ENCODE assay signal across 16 mouse cellular contexts in the genomic region with DNA sequence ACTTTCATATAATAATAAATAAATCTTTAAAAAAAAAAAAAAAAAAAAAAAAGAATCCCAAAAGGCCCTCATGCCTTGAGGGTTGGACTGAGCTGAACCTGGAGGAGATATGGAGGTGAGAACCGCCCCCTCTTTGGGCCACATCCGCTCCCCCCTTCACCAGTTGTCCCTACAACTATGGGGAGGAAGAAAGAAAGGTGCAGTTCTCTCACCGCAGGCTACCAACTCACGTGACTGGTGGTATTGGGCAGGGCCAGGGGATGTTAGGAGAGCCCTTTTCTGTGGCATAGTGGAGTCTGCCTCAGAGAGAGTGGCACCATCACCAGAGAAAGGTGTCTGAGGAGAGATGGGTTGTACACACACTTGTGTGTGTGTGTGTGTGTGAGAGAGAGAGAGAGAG. TPM values are rescaled to one million over a fixed set of nuclear protein-coding genes. Genes with fewer than 3 reads are reported as not detected.
DNase-seq lines count a peak whose midpoint lies in the region; ATAC-seq and TF ChIP-seq lines count a peak whose summit lies in the region.
"Had no signal": no experiment of that assay in that cellular context is flagged by ENCODE, and none has a peak within 500 bp of the region (broad histone marks: within the 10 kb centered on the region; RNA-seq: fewer than 3 reads in every experiment).

No protein-coding gene starts in this region.

- 5% methylated on average over 4 of the region's 4 CpGs for WGBS in thymus, adult 2 months
- 56% methylated on average over 4 of the region's 4 CpGs for WGBS in kidney, adult 2 months

- H3K36me3 ChIP-seq in MEL (ENCODE audit: control insufficient read depth in 1 of 2, insufficient read depth in 2 of 2, low read length in 2 of 2) = no peaks in the 10 kb centered on the region; a peak in 1 of 4 replicates
- no peaks in the 10 kb centered on the region for H3K36me3 ChIP-seq in thymus, adult 2 months (ENCODE audit: control insufficient read depth, insufficient read depth, low read length)
- H3K36me3 ChIP-seq in kidney, adult 2 months (ENCODE audit: control insufficient read depth, insufficient read depth, low read length) = no peaks in the 10 kb centered on the region
- H3K36me3 ChIP-seq: intestine, embryonic 15.5 days; limb, embryonic 15.5 days; neural tube, embryonic 15.5 days had no signal

- H3K27me3 ChIP-seq in MEL (ENCODE audit: control insufficient read depth in 1 of 2, insufficient read depth in 2 of 2, low read length in 2 of 2) = no peaks in the 10 kb centered on the region
- H3K27me3 ChIP-seq in thymus, adult 2 months (ENCODE audit: control insufficient read depth, insufficient read depth, low read length) = no peaks in the 10 kb centered on the region
- no peaks in the 10 kb centered on the region for H3K27me3 ChIP-seq in kidney, adult 2 months (replicated peaks; ENCODE audit: control insufficient read depth, insufficient read depth, low read length)

- TF ChIP-seq EP300 in MEL (IDR thresholded peaks at IDR 0.05; ENCODE audit: low read depth in 1 of 2, low read length in 2 of 2) = no peak

- H3K9ac ChIP-seq in MEL (ENCODE audit: control insufficient read depth, low read depth, low read length, poor library complexity, severe bottlenecking) = no peak overlapping the region
- H3K9ac ChIP-seq: intestine, embryonic 15.5 days; limb, embryonic 15.5 days; neural tube, embryonic 15.5 days had no signal

- H3K4me3 ChIP-seq in MEL (ENCODE audit: control insufficient read depth in 1 of 2, insufficient read depth in 1 of 2, low read depth in 2 of 2, low read length in 2 of 2) = no peak overlapping the region
- no peak overlapping the region for H3K4me3 ChIP-seq in thymus, adult 2 months (ENCODE audit: control insufficient read depth, insufficient read depth, low read length)
- H3K4me3 ChIP-seq in kidney, adult 2 months (ENCODE audit: insufficient read depth, low read depth, low read length) = no peak overlapping the region
- H3K4me3 ChIP-seq: intestine, embryonic 15.5 days; limb, embryonic 15.5 days; neural tube, embryonic 15.5 days had no signal

- no peak for TF ChIP-seq CTCF in MEL (IDR thresholded peaks at IDR 0.05 in 2 of 3, conservative IDR thresholded peaks at IDR 0.05 in 1 of 3; ENCODE audit: control insufficient read depth in 1 of 3, insufficient read depth in 1 of 3, low read depth in 2 of 3, low read length in 3 of 3, poor library complexity in 1 of 3, severe bottlenecking in 1 of 3)
- TF ChIP-seq CTCF in thymus, adult 2 months (IDR thresholded peaks at IDR 0.05; ENCODE audit: borderline replicate concordance, control insufficient read depth, extremely low read depth, insufficient read depth, low read length, poor library complexity) = no peak
- TF ChIP-seq CTCF in kidney, adult 2 months (conservative IDR thresholded peaks at IDR 0.05; ENCODE audit: insufficient read depth, insufficient read length, low read depth, low read length) = no peak

- DNase-seq in B cell, adult 2 months = peak; percentile 71 to 76
- peak; percentile 24 for DNase-seq in MEL (ENCODE audit: low read depth, low spot score)
- peak; percentile 76 for DNase-seq in thymus, adult 2 months
- no peak for DNase-seq in right cerebral cortex, postnatal 10 days (ENCODE audit: low spot score in 2 of 2)
- DNase-seq in kidney, adult 2 months = no peak
- no peak for DNase-seq in layer of hippocampus, postnatal 14 days (ENCODE audit: low spot score in 2 of 2)
- DNase-seq: cerebellum, adult 8-10 months; kidney, postnatal 25 days; lung, postnatal 10 days had no signal

- H3K9me3 ChIP-seq in MEL (replicated peaks; ENCODE audit: insufficient read depth, low read length) = no peaks in the 10 kb centered on the region
- H3K9me3 ChIP-seq: intestine, embryonic 15.5 days; limb, embryonic 15.5 days; neural tube, embryonic 15.5 days had no signal

- TF ChIP-seq RAD21 in MEL (IDR thresholded peaks at IDR 0.05; ENCODE audit: low read depth, low read length) = no peak

- H3K79me2 ChIP-seq in MEL (ENCODE audit: control insufficient read depth, insufficient read depth, low read length, poor library complexity) = no peaks in the 10 kb centered on the region

- TF ChIP-seq POLR2A in MEL (IDR thresholded peaks at IDR 0.05; ENCODE audit: control insufficient read depth in 1 of 2, insufficient read depth in 1 of 2, low read depth in 1 of 2, low read length in 2 of 2, poor library complexity in 1 of 2) = no peak
- TF ChIP-seq POLR2A in thymus, adult 2 months (IDR thresholded peaks at IDR 0.05; ENCODE audit: control insufficient read depth, extremely low read depth, insufficient read depth, low read length, poor library complexity) = no peak
- TF ChIP-seq POLR2A in kidney, adult 2 months (IDR thresholded peaks at IDR 0.05; ENCODE audit: low read depth, low read length) = no peak

- peaks cover 0 to 17% of the 10 kb centered on the region in 2 experiments; a peak in 3 of 4 replicates for H3K4me1 ChIP-seq in MEL (ENCODE audit: control insufficient read depth in 1 of 2, insufficient read depth in 2 of 2, low read length in 2 of 2)
- H3K4me1 ChIP-seq in thymus, adult 2 months (replicated peaks; ENCODE audit: control insufficient read depth, insufficient read depth, low read length) = peaks cover 50% of the 10 kb centered on the region
- H3K4me1 ChIP-seq in kidney, adult 2 months (ENCODE audit: control insufficient read depth, insufficient read depth, low read length) = peaks cover 5% of the 10 kb centered on the region; the same call in 1 of the 2 replicates

- no peak overlapping the region for H3K27ac ChIP-seq in MEL (ENCODE audit: control insufficient read depth, low read depth, low read length)
- peak overlapping the region; percentile 35 for H3K27ac ChIP-seq in thymus, adult 2 months (ENCODE audit: control insufficient read depth, insufficient read depth, low read length)
- no peak overlapping the region for H3K27ac ChIP-seq in kidney, adult 2 months (ENCODE audit: insufficient read depth, low read depth, low read length)
- H3K27ac ChIP-seq: intestine, embryonic 15.5 days; limb, embryonic 15.5 days; neural tube, embryonic 15.5 days had no signal

- ATAC-seq in megakaryocyte progenitor cell, adult 5-6 weeks (replicated peaks; ENCODE audit: poor library complexity) = peak; percentile 24; the same call in 1 of the 2 replicates
- ATAC-seq: intestine, embryonic 15.5 days; midbrain, embryonic 16.5 days had no signal

TF ChIP-seq in MEL, 35 proteins besides CTCF, POLR2A, EP300 and RAD21:
- peak; percentile 44; the same call in 1 of the 2 replicates for TF ChIP-seq BHLHE40 (IDR thresholded peaks at IDR 0.05; ENCODE audit: borderline replicate concordance, low read depth, low read length)
- peak; percentile 70 for TF ChIP-seq USF1 (IDR thresholded peaks at IDR 0.05; ENCODE audit: low read depth, low read length)
- TF ChIP-seq MYC (IDR thresholded peaks at IDR 0.05; ENCODE audit: low read depth, low read length) = no peak
- TF ChIP-seq MEF2A (IDR thresholded peaks at IDR 0.05; ENCODE audit: extremely low read depth, insufficient replicate concordance, low read depth, low read length, poor library complexity, severe bottlenecking) = no peak

RNA-seq across cellular contexts. Expression of a gene that starts 2.0 kb away (rescaled TPM):
- total RNA-seq in MEL (2012; rRNA removed) = 0.52 and 1.3 TPM in 2 replicates
- 1 to 10 TPM in 1 of 2 experiments, not detected in 1; 2.4 TPM for polyA plus RNA-seq in MEL (2012; ENCODE audit: insufficient read depth in 1 of 2, insufficient read length in 2 of 2, low read depth in 1 of 2, low replicate concordance in 2 of 2, missing spikeins in 1 of 2)
- 2.2 and 6.3 TPM in 2 replicates for total RNA-seq in megakaryocyte progenitor cell, adult 5-6 weeks (2015)
- total RNA-seq in megakaryocyte progenitor cell, adult 5-6 weeks (2017) = 8.2 and 8.7 TPM in 2 replicates
- 9.8 and 10.8 TPM in 2 replicates for polyA plus RNA-seq in thymus, adult 2 months (2012; rRNA removed)
- 4.5 and 12.6 TPM in 2 replicates for polyA plus RNA-seq in kidney, adult 2 months (2012; rRNA removed)
- total RNA-seq in layer of hippocampus, postnatal 14 days (2021) = not detected

RNA-seq across cellular contexts. Expression of a gene that starts 14.7 kb away (rescaled TPM):
- 7.6 and 9.1 TPM in 2 replicates for total RNA-seq in MEL (2012; rRNA removed)
- polyA plus RNA-seq in MEL (2012; ENCODE audit: insufficient read depth in 1 of 2, insufficient read length in 2 of 2, low read depth in 1 of 2, low replicate concordance in 2 of 2, missing spikeins in 1 of 2) = 10 to 100 TPM in 1 of 2 experiments, not detected in 1; 24.6 TPM
- 5.2 and 6.3 TPM in 2 replicates for total RNA-seq in megakaryocyte progenitor cell, adult 5-6 weeks (2015)
- total RNA-seq in megakaryocyte progenitor cell, adult 5-6 weeks (2017) = 5.7 and 5.9 TPM in 2 replicates
- polyA plus RNA-seq in thymus, adult 2 months (2012; rRNA removed) = 66.6 and 67.5 TPM in 2 replicates
- 59.0 and 72.5 TPM in 2 replicates for polyA plus RNA-seq in kidney, adult 2 months (2012; rRNA removed)
- total RNA-seq in layer of hippocampus, postnatal 14 days (2021) = 10 to 100 TPM; 63.0 to 64.4 TPM

RNA-seq across cellular contexts. Expression of a gene that starts 27.1 kb away (rescaled TPM):
- 0.08 TPM in 1 of 2 replicates, not detected in the other for total RNA-seq in MEL (2012; rRNA removed)
- under 1 TPM in 1 of 2 experiments, not detected in 1; 0.06 TPM for polyA plus RNA-seq in MEL (2012; ENCODE audit: insufficient read depth in 1 of 2, insufficient read length in 2 of 2, low read depth in 1 of 2, low replicate concordance in 2 of 2, missing spikeins in 1 of 2)
- total RNA-seq in megakaryocyte progenitor cell, adult 5-6 weeks (2015) = not detected in 2 replicates
- not detected in 2 replicates for total RNA-seq in megakaryocyte progenitor cell, adult 5-6 weeks (2017)
- polyA plus RNA-seq in thymus, adult 2 months (2012; rRNA removed) = 187 and 239 TPM in 2 replicates
- polyA plus RNA-seq in kidney, adult 2 months (2012; rRNA removed) = 0.23 and 1.4 TPM in 2 replicates
- total RNA-seq in layer of hippocampus, postnatal 14 days (2021) = not detected
- total RNA-seq: heart, postnatal 25 days; layer of hippocampus, postnatal 25 days had no signal
- polyA plus RNA-seq: intestine, embryonic 15.5 days; limb, embryonic 15.5 days; midbrain, embryonic 16.5 days; neural tube, embryonic 15.5 days had no signal

RNA-seq across cellular contexts. Expression of a gene that starts 27.5 kb away (rescaled TPM):
- total RNA-seq in MEL (2012; rRNA removed) = not detected in 2 replicates
- polyA plus RNA-seq in MEL (2012; ENCODE audit: insufficient read depth in 1 of 2, insufficient read length in 2 of 2, low read depth in 1 of 2, low replicate concordance in 2 of 2, missing spikeins in 1 of 2) = not detected
- not detected in 2 replicates for total RNA-seq in megakaryocyte progenitor cell, adult 5-6 weeks (2015)
- total RNA-seq in megakaryocyte progenitor cell, adult 5-6 weeks (2017) = not detected in 2 replicates
- polyA plus RNA-seq in thymus, adult 2 months (2012; rRNA removed) = 0.22 and 0.42 TPM in 2 replicates
- 1.3 and 1.6 TPM in 2 replicates for polyA plus RNA-seq in kidney, adult 2 months (2012; rRNA removed)
- total RNA-seq in layer of hippocampus, postnatal 14 days (2021) = 1 to 10 TPM in 1 of 2 experiments, under 1 TPM in 1; 0.76 to 2.4 TPM
- total RNA-seq: heart, postnatal 25 days had no signal
- polyA plus RNA-seq: intestine, embryonic 15.5 days had no signal

RNA-seq across cellular contexts. Expression of a gene that starts 36.2 kb away (rescaled TPM):
- 32.9 and 44.3 TPM in 2 replicates for total RNA-seq in MEL (2012; rRNA removed)
- polyA plus RNA-seq in MEL (2012; ENCODE audit: insufficient read depth in 1 of 2, insufficient read length in 2 of 2, low read depth in 1 of 2, low replicate concordance in 2 of 2, missing spikeins in 1 of 2) = 10 to 100 TPM in 1 of 2 experiments, not detected in 1; 56.7 TPM
- total RNA-seq in megakaryocyte progenitor cell, adult 5-6 weeks (2015) = 34.5 and 43.0 TPM in 2 replicates
- total RNA-seq in megakaryocyte progenitor cell, adult 5-6 weeks (2017) = 49.6 and 53.9 TPM in 2 replicates
- polyA plus RNA-seq in thymus, adult 2 months (2012; rRNA removed) = 330 and 367 TPM in 2 replicates
- polyA plus RNA-seq in kidney, adult 2 months (2012; rRNA removed) = 529 and 664 TPM in 2 replicates
- total RNA-seq in layer of hippocampus, postnatal 14 days (2021) = 10 to 100 TPM; 26.0 to 28.3 TPM

Comparison
In these comparisons a context has a peak if more than half of its experiments do, and no peak if none do; other contexts are left out.
1. DNase-seq: peak in B cell, adult 2 months (2 of 2), MEL (single experiment) and thymus, adult 2 months (single experiment); none in right cerebral cortex, postnatal 10 days (0 of 2), kidney, adult 2 months (single experiment) and layer of hippocampus, postnatal 14 days (0 of 2).